Mouse (Mus musculus) limb, embryonic 14.5 days (tissue): ENCODE results near the gene Mphosph6. TPM values are rescaled to one million over a fixed set of nuclear protein-coding genes. Genes with fewer than 3 reads are reported as not detected.

Source experiments
- ATAC-seq: fragments of 200-750 bp; cut with Nextera tagmentation; 2 replicates; pipeline ENCODE4 v1.8.0; 2017; ENCODE audit warnings: low read depth, moderate number of reproducible peaks, moderate TSS enrichment; ENCODE audit not compliant: low FRiP score
- DNase-seq: peaks from one replicate; pipeline ENCODE4 v3.0.0-alpha.2; 2015; ENCODE audit warnings: low spot score
- H3K27ac ChIP-seq: fragments of 300-500 bp; sonication (generic); replicated peaks from 2 replicates; pipeline ENCODE4 v1.5.1; 2014; ENCODE audit warnings: low read depth, mild to moderate bottlenecking, low read length, moderate library complexity, mixed read lengths
- H3K27me3 ChIP-seq: fragments of 300-500 bp; sonication (generic); 2 replicates; pipeline ENCODE4 v1.6.1; 2014; ENCODE audit warnings: low read length, mixed read lengths; ENCODE audit not compliant: control insufficient read depth, insufficient read depth
- H3K36me3 ChIP-seq: fragments of 300-500 bp; sonication (generic); 2 replicates; pipeline ENCODE4 v1.6.1; 2014; ENCODE audit warnings: mild to moderate bottlenecking, low read length, moderate library complexity, mixed read lengths; ENCODE audit not compliant: control insufficient read depth, insufficient read depth
- H3K4me1 ChIP-seq: fragments of 300-500 bp; sonication (generic); 2 replicates; pipeline ENCODE4 v1.6.1; 2014; ENCODE audit warnings: antibody characterized with exemption, low read length, mixed read lengths; ENCODE audit not compliant: control insufficient read depth, insufficient read depth
- H3K4me2 ChIP-seq: fragments of 300-500 bp; sonication (generic); replicated peaks from 2 replicates; pipeline ENCODE4 v1.6.1; 2014; ENCODE audit warnings: low read depth, mild to moderate bottlenecking, low read length, moderate library complexity; ENCODE audit not compliant: severe bottlenecking
- H3K4me3 ChIP-seq: fragments of 300-500 bp; sonication (generic); replicated peaks from 2 replicates; pipeline ENCODE4 v1.5.1; 2014; ENCODE audit warnings: low read length
- H3K9ac ChIP-seq: fragments of 300-500 bp; sonication (generic); 2 replicates; pipeline ENCODE4 v1.6.1; 2014; ENCODE audit warnings: mild to moderate bottlenecking, low read depth, low read length, moderate library complexity; ENCODE audit not compliant: severe bottlenecking
- H3K9me3 ChIP-seq: fragments of 300-500 bp; sonication (generic); 2 replicates; pipeline ENCODE4 v1.6.1; 2016; ENCODE audit warnings: low read length; ENCODE audit not compliant: control insufficient read depth
- POLR2A ChIP-seq: fragments of 200-500 bp; IDR thresholded peaks from 2 replicates; pipeline ENCODE4 v1.8.0; 2012; ENCODE audit warnings: inconsistent platforms, mild to moderate bottlenecking, moderate library complexity, borderline replicate concordance; ENCODE audit not compliant: insufficient read depth, insufficient read length; ENCODE audit errors: extremely low read depth
- WGBS: fragments of 180-500 bp; shearing (Covaris S2); extraction: QIAGEN DNeasy Blood & Tissue Kit; methylation state at CpG from one replicate; pipeline ENCODE4 v1.1.7; 2014; 5-methylcytosine and 5-hydroxymethylcytosine counted together
- polyA plus RNA-seq, 2 experiments: library from polyadenylated mRNA; depleted of rRNA in 1 of 2; stranded (reverse) in 1 of 2; unstranded in 1 of 2; fragments of >200 nt; fragmentation: Nextera tagmentation in 1 of 2; extraction: Ambion mirVana in 1 of 2; gene quantifications; 2 replicates each; pipeline versions ENCODE4 v1.2.1 to v1.2.3; 2012 to 2014

Gene Mphosph6
- polyA plus RNA-seq, 2 experiments, result 44.4 to 55.9 TPM

DNA sequence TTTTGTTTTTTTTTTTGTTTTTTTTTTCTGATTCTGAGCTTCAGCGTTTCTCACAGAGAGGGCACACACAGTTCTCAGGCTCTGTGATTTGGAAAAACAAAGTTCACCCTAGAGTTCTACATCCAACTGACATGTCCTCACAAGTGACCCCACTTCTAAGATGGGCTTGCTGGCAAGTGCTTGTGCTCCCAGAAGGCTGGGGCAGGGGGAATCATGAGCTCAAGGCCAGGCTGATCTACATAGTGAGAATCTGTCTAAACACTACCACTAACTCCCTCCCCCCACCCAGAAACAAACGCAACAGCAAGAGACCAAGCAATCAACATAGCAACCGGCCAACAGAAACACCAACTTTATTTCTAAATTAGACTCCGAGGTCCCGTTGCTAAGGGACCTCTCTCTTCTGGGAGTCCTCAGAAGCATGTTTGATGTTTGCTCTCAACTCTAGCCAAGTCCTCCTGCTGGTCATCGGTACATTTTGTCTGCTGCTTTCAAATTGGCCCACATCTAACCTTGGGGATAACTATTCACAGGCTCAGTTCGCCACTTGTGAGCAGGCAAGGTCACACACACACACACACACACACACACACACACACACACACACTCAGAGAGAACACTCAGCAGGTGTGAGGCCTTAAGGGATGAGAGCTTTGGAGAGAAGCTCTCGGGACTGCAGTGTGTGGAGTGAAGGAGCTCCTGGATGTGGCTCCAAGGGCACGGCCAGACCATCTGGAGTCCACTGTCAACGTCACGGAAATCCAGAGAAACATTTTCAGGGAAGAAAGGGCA lies 23.0 kb downstream of the Mphosph6 start:
- Histone ChIP-seq H3K36me3 (no peaks in the 10 kb centered on the region), H3K4me2 (no peak overlapping the region), H3K27ac (no peak overlapping the region), H3K4me3 (no peak overlapping the region), H3K4me1 (no peaks in the 10 kb centered on the region), H3K9ac (no peak overlapping the region), H3K9me3 (no peaks in the 10 kb centered on the region), H3K27me3 (no peaks in the 10 kb centered on the region)
- 67% methylated on average over 11 of the region's 11 CpGs for WGBS
- TF ChIP-seq POLR2A, result no peak
- ATAC-seq (no peak), DNase-seq (no peak)

DNA sequence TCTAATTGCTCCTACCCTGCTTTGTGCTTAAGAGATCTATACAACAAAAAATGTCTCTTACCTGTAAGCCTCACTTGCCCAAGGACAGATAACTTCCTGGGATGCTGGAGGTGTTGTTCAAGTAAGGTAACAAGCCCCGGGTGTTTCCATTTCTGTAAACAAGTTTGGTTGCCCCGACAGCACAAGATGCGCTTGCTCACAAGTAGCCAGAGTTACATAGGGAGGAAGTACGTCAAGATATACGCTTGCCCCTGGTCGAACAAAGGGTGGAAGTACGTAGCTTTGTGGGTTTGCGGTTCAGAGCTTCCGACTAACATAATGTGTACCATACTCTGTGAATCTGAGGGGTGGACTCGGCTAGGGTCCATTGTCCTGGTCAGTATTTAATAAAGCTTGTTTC lies 25.7 kb downstream of the Mphosph6 start:
- WGBS, result 82% methylated on average over 10 of the region's 10 CpGs
- no peak overlapping the region for H3K27ac ChIP-seq
- H3K9me3 ChIP-seq, result no peaks in the 10 kb centered on the region
- no peaks in the 10 kb centered on the region for H3K4me1 ChIP-seq
- no peak for DNase-seq
- ATAC-seq, result no peak
- no peak overlapping the region for H3K4me3 ChIP-seq
- H3K36me3 ChIP-seq, result no peaks in the 10 kb centered on the region
- no peak for TF ChIP-seq POLR2A
- no peak overlapping the region for H3K9ac ChIP-seq
- no peaks in the 10 kb centered on the region for H3K27me3 ChIP-seq
- no peak overlapping the region for H3K4me2 ChIP-seq

DNA sequence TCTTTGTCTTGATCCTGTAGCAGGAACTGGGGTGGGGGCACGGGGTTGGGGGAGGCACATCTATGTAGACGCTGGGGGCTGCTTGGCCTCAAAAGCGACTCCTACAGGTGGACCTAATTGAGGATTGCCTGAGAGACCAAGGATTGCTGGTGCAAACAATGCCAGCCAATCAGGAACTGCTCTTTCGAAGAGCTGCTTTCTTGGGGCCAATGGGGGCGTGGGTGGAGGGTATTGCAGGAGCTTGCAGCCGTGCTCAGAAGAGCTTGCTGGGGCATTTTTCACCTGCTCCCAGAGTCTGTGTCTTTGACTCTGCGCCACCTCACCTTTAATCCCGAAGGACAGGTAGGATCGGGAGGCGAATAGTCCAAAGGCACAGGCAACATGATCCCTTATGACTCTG lies 26.1 kb downstream of the Mphosph6 start:
- Histone ChIP-seq H3K9me3 (no peaks in the 10 kb centered on the region), H3K27me3 (no peaks in the 10 kb centered on the region), H3K36me3 (no peaks in the 10 kb centered on the region), H3K4me1 (no peaks in the 10 kb centered on the region), H3K4me2 (no peak overlapping the region), H3K27ac (no peak overlapping the region), H3K4me3 (no peak overlapping the region), H3K9ac (no peak overlapping the region)
- no peak for TF ChIP-seq POLR2A
- 46% methylated on average over 10 of the region's 10 CpGs for WGBS
- ATAC-seq (no peak), DNase-seq (no peak)

DNA sequence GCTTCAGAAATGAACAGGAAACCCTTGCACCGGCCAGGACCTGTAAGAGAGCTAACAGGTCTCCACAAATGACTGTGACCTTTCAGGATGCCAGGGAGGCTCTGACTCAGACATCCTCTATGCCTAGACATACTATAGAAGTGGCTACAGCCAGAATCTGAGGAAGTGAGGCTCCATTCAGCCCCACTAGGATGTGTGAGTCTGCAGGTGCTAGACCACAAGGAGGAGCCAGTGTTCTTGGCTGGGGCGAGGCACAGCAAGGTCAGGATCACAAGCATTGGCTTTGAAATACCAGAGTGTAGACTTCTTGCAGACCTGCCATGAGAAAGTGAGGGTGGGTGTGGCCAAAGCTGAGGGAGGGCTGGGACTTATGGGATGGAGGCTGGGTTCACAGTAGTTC lies 29.1 kb downstream of the Mphosph6 start:
- 59% methylated on average over 2 of the region's 2 CpGs for WGBS
- H3K36me3 ChIP-seq, result no peaks in the 10 kb centered on the region
- no peaks in the 10 kb centered on the region for H3K9me3 ChIP-seq
- H3K4me1 ChIP-seq, result no peaks in the 10 kb centered on the region
- no peak overlapping the region for H3K4me2 ChIP-seq
- no peak for TF ChIP-seq POLR2A
- H3K4me3 ChIP-seq, result no peak overlapping the region
- ATAC-seq (no peak), DNase-seq (no peak)
- no peaks in the 10 kb centered on the region for H3K27me3 ChIP-seq
- no peak overlapping the region for H3K9ac ChIP-seq
- no peak overlapping the region for H3K27ac ChIP-seq

DNA sequence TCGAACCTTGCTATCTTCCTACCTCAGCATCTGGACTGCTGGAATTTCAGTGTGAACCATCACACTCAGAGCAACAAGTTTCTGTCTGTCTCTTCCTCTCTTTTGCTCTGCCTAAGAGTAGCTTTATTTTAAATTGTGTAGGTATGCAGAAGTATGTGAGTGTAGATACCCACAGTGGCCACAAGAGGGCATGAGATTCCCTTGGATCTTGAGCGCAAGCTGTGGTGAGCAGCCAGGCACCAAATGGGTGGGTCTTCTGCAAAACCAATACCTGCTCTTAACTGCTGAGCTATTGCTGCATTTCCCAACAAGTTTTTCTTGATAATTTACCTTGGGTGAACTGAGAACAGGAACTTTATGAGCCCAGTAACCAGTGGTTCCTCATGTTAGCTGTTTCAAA lies 29.6 kb downstream of the Mphosph6 start:
- ATAC-seq (no peak), DNase-seq (peak; percentile 24)
- Histone ChIP-seq H3K4me1 (no peaks in the 10 kb centered on the region), H3K27ac (no peak overlapping the region), H3K9me3 (no peaks in the 10 kb centered on the region), H3K4me2 (no peak overlapping the region), H3K27me3 (no peaks in the 10 kb centered on the region), H3K4me3 (no peak overlapping the region), H3K9ac (no peak overlapping the region), H3K36me3 (no peaks in the 10 kb centered on the region)
- TF ChIP-seq POLR2A, result no peak
- 70% methylated on average over 2 of the region's 2 CpGs for WGBS
